Mouse (Mus musculus) hindbrain, embryonic 11.5 days (tissue): ENCODE data around the gene Pigx. TPM values are rescaled to one million over a fixed set of nuclear protein-coding genes. Genes with fewer than 3 reads are reported as not detected.

ENCODE experiments used
- ATAC-seq: fragments of 200-750 bp; cut with Nextera tagmentation; 2 replicates; pipeline ENCODE4 v1.8.0; 2017; ENCODE audit warnings: mild to moderate bottlenecking, moderate TSS enrichment, moderate library complexity; ENCODE audit not compliant: low FRiP score
- DNase-seq: peaks from one replicate; pipeline ENCODE4 v3.0.0-alpha.2; 2015; ENCODE audit warnings: low spot score
- H3K27ac ChIP-seq: fragments of 300-500 bp; sonication (generic); 2 replicates; pipeline ENCODE4 v1.5.1; 2014; ENCODE audit warnings: mild to moderate bottlenecking, low read depth, low read length
- H3K27me3 ChIP-seq: fragments of 300-500 bp; sonication (generic); 2 replicates; pipeline ENCODE4 v1.6.1; 2014; ENCODE audit warnings: mild to moderate bottlenecking, low read length, moderate library complexity, mixed read lengths; ENCODE audit not compliant: control insufficient read depth, insufficient read depth
- H3K36me3 ChIP-seq: fragments of 300-500 bp; sonication (generic); 2 replicates; pipeline ENCODE4 v1.6.1; 2014; ENCODE audit warnings: mild to moderate bottlenecking, low read length, moderate library complexity, mixed read lengths; ENCODE audit not compliant: control insufficient read depth, insufficient read depth
- H3K4me1 ChIP-seq: fragments of 300-500 bp; sonication (generic); replicated peaks from 2 replicates; pipeline ENCODE4 v1.6.1; 2014; ENCODE audit warnings: low read length, mixed read lengths; ENCODE audit not compliant: control insufficient read depth, insufficient read depth
- H3K4me2 ChIP-seq: fragments of 300-500 bp; sonication (generic); replicated peaks from 2 replicates; pipeline ENCODE4 v1.6.1; 2014; ENCODE audit warnings: mild to moderate bottlenecking, low read depth, low read length
- H3K4me3 ChIP-seq: fragments of 300-500 bp; sonication (generic); 2 replicates; pipeline ENCODE4 v1.5.1; 2014; ENCODE audit warnings: low read depth, low read length
- H3K9ac ChIP-seq: fragments of 300-500 bp; sonication (generic); 2 replicates; pipeline ENCODE4 v1.6.1; 2014; ENCODE audit warnings: low read depth, low read length
- H3K9me3 ChIP-seq: fragments of 300-500 bp; sonication (generic); 2 replicates; pipeline ENCODE4 v1.6.1; 2016; ENCODE audit warnings: low read length; ENCODE audit not compliant: control insufficient read depth
- WGBS: fragments of 180-500 bp; shearing (Covaris S2); extraction: QIAGEN DNeasy Blood & Tissue Kit; methylation state at CpG from one replicate; pipeline ENCODE4 v1.1.7; 2014; 5-methylcytosine and 5-hydroxymethylcytosine counted together
- polyA plus RNA-seq: library from polyadenylated mRNA; unstranded; fragments of >200 nt; fragmentation: Nextera tagmentation; extraction: Ambion mirVana; gene quantifications from 2 replicates; pipeline ENCODE4 v1.2.1, GENCODE M21; 2014

Gene Pigx
- polyA plus RNA-seq, 1 experiment from 2014 or later = 150 TPM

DNA sequence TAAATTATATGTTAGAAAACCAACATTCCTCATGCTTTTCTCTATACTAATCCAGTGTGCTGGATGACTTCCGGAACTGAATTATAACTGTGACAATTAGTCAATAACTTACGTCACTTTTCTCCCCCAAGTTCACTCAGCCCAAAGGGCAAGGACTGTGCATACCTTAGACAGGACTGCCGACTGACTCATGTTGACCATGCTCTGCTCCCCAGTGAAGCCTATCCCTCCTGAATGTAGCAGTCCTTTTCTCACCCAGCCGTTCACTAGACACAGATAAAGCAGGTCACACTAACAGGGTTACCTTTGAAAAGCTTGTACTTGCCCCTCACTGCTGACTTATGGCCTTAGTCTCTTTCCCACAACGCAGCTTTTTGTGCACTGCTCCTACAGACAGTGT lies 40.7 kb downstream of the Pigx start:
- Histone ChIP-seq H3K9ac (no peak overlapping the region), H3K36me3 (no peaks in the 10 kb centered on the region), H3K4me1 (no peaks in the 10 kb centered on the region), H3K9me3 (no peaks in the 10 kb centered on the region), H3K4me3 (no peak overlapping the region), H3K27ac (no peak overlapping the region), H3K4me2 (no peak overlapping the region), H3K27me3 (no peaks in the 10 kb centered on the region)
- WGBS = 88% methylated on average over 5 of the region's 5 CpGs
- ATAC-seq (no peak), DNase-seq (no peak)

DNA sequence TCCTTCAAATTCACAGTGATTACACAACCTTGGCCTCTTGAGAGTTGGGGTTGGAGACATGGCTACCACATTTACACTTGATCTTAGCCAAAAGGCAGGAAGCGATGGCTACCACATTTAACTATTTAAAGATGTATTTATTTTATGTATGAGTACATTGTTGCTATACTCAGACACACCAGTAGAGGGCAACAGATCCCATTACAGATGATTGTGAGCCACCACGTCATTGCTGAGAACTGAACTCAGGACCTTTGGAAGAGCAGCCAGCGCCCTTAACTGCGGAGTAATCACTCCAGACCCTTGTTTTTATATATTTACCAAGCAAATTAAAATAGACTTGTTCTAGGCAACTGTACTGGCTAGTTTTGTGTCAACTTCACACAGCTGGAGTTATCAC lies 57.2 kb downstream of the Pigx start:
- H3K36me3 ChIP-seq = 0 out of 2 replicates have a peak, but pooled peaks cover 8% of the 10 kb centered on the region
- no peaks in the 10 kb centered on the region for H3K27me3 ChIP-seq
- no peak for ATAC-seq
- H3K9ac ChIP-seq = no peak overlapping the region
- no peaks in the 10 kb centered on the region for H3K4me1 ChIP-seq
- H3K27ac ChIP-seq = no peak overlapping the region
- H3K9me3 ChIP-seq = no peaks in the 10 kb centered on the region
- 91% methylated on average over 4 of the region's 4 CpGs for WGBS
- no peak for DNase-seq
- no peak overlapping the region for H3K4me3 ChIP-seq
- H3K4me2 ChIP-seq = no peak overlapping the region

Other genes with a start within 250 kb of the Pigx start
- not detected in 2 replicates for gene Meltf, start 220.9 kb downstream of the Pigx start, polyA plus RNA-seq
- gene Pigz, start 165.9 kb downstream of the Pigx start, polyA plus RNA-seq = 1.2 and 1.5 TPM in 2 replicates
- gene 0610012G03Rik, start 151.2 kb downstream of the Pigx start, polyA plus RNA-seq = 86.2 and 88.5 TPM in 2 replicates
- 148 and 160 TPM in 2 replicates for gene Ncbp2, start 151.2 kb downstream of the Pigx start, polyA plus RNA-seq
- 12.2 and 18.3 TPM in 2 replicates for gene Senp5, start 96.5 kb downstream of the Pigx start, polyA plus RNA-seq
- gene Pak2, start 20.4 kb downstream of the Pigx start, polyA plus RNA-seq = 46.4 and 48.0 TPM in 2 replicates
- 47.5 and 47.7 TPM in 2 replicates for gene Cep19, start 60 bp upstream of the Pigx start, polyA plus RNA-seq
- gene Nrros, start 65.9 kb upstream of the Pigx start, polyA plus RNA-seq = 8.1 and 8.7 TPM in 2 replicates
- not detected in 2 replicates for gene Bex6, start 80.1 kb upstream of the Pigx start, polyA plus RNA-seq
- 15.6 and 22.8 TPM in 2 replicates for gene Fbxo45, start 147.4 kb upstream of the Pigx start, polyA plus RNA-seq
- 16.6 and 18.8 TPM in 2 replicates for gene Wdr53, start 147.5 kb upstream of the Pigx start, polyA plus RNA-seq
- gene Smco1, start 171.7 kb upstream of the Pigx start, polyA plus RNA-seq = not detected in 2 replicates
- 25.8 and 31.1 TPM in 2 replicates for gene Rnf168, start 177.7 kb upstream of the Pigx start, polyA plus RNA-seq
- gene Ubxn7, start 232.5 kb upstream of the Pigx start, polyA plus RNA-seq = 24.9 and 40.5 TPM in 2 replicates